Mouse (Mus musculus) cerebellum, adult (tissue): ENCODE data around the gene Dok5.
A peak's percentile ranks its signal among the peaks of the same experiment; 100 is the strongest.

Experiments
- ATAC-seq: cut with Nextera tagmentation; 2 replicates; pipeline ENCODE4 v1.9.2; 2017; ENCODE audit warnings: mild to moderate bottlenecking, moderate library complexity, mixed read lengths; ENCODE audit not compliant: insufficient number of reproducible peaks, low FRiP score, low TSS enrichment

The Dok5 gene

GRCm38 (mm10) chr2:170788101-170788500 is 56.5 kb downstream of the Dok5 start:
- ATAC-seq: no peak

- ATAC-seq: no peak
Measured at GRCm38 (mm10) chr2:170791332-170792017, 59.9 kb downstream of the Dok5 start.

GRCm38 (mm10) chr2:170795242-170795641 is 63.6 kb downstream of the Dok5 start:
- no peak for ATAC-seq

GRCm38 (mm10) chr2:170802984-170803383 is 71.4 kb downstream of the Dok5 start:
- no peak for ATAC-seq

GRCm38 (mm10) chr2:170807555-170808258 is 76.1 kb downstream of the Dok5 start:
- ATAC-seq: no peak

- ATAC-seq: no peak
Measured at GRCm38 (mm10) chr2:170808259-170808789, 76.7 kb downstream of the Dok5 start.

GRCm38 (mm10) chr2:170811356-170811755 is 79.7 kb downstream of the Dok5 start:
- peak; percentile 96 for ATAC-seq

- no peak for ATAC-seq
Measured at GRCm38 (mm10) chr2:170816302-170816701, 84.7 kb downstream of the Dok5 start.

- ATAC-seq: no peak
Measured at GRCm38 (mm10) chr2:170817112-170817703, 85.6 kb downstream of the Dok5 start.

GRCm38 (mm10) chr2:170826821-170827441 is 95.3 kb downstream of the Dok5 start:
- no peak for ATAC-seq

- ATAC-seq: no peak
Measured at GRCm38 (mm10) chr2:170828757-170829156, 97.2 kb downstream of the Dok5 start.

GRCm38 (mm10) chr2:170829191-170829611 is 97.6 kb downstream of the Dok5 start:
- ATAC-seq: no peak

- no peak for ATAC-seq
Measured at GRCm38 (mm10) chr2:170829988-170830387, 98.4 kb downstream of the Dok5 start.

GRCm38 (mm10) chr2:170836862-170837261 is 105.3 kb downstream of the Dok5 start:
- peak; percentile 71 for ATAC-seq

GRCm38 (mm10) chr2:170837363-170837762 is 105.8 kb downstream of the Dok5 start:
- ATAC-seq: no peak

- no peak for ATAC-seq
Measured at GRCm38 (mm10) chr2:170837824-170838557, 106.4 kb downstream of the Dok5 start.

- ATAC-seq: no peak
Measured at GRCm38 (mm10) chr2:170841441-170841965, 109.9 kb downstream of the Dok5 start.

- no peak for ATAC-seq
Measured at GRCm38 (mm10) chr2:170845511-170845910, 113.9 kb downstream of the Dok5 start.

- no peak for ATAC-seq
Measured at GRCm38 (mm10) chr2:170850058-170850457, 118.5 kb downstream of the Dok5 start.

- ATAC-seq: no peak
Measured at GRCm38 (mm10) chr2:170852337-170852736, 120.7 kb downstream of the Dok5 start.
